Mouse (Mus musculus) kidney, postnatal 14 days (tissue): ENCODE measurements around the gene Exosc5.

Experiments used
- DNase-seq: peaks from one replicate; pipeline ENCODE4 v3.0.0; 2022; ENCODE audit warnings: mixed read lengths

The Exosc5 gene

DNA sequence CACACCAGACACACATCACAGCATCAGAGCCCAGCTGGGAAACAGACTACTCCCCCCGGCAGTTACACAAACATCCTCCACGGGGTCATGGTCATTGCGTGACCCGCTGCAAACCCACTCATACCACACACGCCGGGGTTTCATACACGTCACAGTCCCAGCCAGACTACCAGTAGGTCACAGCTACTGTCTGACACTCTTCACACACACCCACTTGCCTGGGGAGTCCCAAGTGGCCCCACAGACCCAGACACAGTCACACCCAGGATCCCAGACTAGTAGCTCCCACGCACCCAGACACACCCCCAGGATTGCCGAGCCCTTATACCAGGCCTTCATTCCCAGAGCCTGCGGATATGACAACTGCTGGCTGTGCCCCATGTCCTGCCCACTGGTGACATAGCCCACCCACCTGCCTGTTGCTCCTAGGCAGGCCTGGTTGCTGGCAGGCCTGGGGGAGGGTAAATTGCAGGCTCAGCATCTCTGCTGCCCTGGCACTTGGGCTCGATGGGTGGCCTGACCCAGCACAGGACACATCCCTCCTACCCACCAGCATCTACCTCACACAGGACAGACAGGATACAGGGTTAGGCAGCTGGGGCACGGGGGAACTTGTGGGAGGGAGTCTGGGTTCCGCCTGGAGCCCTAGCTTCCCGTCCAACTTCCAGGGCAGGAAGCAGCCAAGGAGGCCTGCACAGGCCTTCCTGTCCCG lies 48.8 kb downstream of the Exosc5 start:
- DNase-seq: peak; percentile 75

- DNase-seq: peak; percentile 26
These were observed 51.0 kb downstream of the Exosc5 start for GRCm38 (mm10) chr7:25709961-25710360.

DNA sequence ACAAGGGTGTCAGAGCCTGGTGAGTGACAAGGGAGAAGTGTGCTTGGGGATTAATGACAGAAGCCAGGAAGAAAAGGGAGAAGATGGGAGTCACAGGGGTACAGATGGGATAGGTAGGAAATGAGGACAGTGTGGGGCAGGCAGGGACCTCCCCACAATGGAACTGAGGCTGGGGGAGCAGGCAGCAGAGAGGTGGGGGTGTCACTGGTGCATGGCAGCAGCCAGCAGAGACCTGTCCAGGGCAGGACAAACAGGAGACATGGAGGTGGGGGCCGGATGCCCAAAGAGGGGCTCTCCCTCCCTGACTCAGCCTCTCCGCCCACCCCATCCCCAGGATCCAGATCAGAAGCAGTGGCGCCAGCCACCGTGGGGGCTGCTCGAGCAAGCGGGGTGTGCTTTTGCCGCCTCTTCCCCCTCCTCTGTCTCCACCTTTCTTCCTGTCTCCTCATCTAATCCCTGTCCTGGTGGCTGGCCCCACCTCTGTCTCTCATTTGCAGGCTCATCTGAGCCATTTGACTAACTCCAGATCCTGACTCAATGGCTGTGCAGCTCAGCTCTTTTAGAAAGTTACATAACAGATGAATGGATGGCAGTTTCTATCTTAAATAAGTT lies 51.7 kb downstream of the Exosc5 start:
- peak; percentile 37 for DNase-seq

GRCm38 (mm10) chr7:25711165-25711564 lies 52.2 kb downstream of the Exosc5 start:
- DNase-seq: no peak

- DNase-seq: no peak
These were observed 52.8 kb downstream of the Exosc5 start for GRCm38 (mm10) chr7:25711731-25712197.

- DNase-seq: no peak
These were observed 53.8 kb downstream of the Exosc5 start for GRCm38 (mm10) chr7:25712801-25713200.

GRCm38 (mm10) chr7:25714581-25714980 lies 55.6 kb downstream of the Exosc5 start:
- DNase-seq: no peak

DNA sequence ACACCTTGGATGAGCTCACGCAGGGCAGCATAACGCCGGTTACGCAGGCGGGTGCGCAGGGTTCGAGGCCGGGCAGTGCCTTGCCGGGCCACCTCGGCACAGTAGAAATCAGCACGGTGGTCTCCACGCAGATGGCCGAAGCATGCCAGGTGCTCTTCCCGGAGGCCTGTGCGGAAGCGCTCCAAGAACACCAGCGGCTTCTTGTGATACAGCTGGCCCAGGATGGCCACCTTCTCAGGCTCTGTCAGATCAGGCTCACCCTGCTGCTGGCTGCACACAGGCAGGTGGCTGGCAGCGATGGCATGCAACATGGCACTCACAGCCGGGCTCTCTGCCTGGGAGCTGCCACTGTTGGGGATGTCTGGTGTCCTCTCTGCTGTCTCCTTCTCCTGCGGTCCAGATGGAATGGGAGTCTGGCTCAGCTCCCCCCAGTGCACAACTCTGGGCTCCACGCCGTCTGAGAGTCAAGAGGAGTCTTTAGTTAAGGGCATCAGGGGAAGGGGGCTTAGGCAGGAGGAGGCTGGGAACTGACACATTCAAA lies 56.8 kb downstream of the Exosc5 start:
- DNase-seq: no peak

GRCm38 (mm10) chr7:25717478-25717877 lies 58.5 kb downstream of the Exosc5 start:
- no peak for DNase-seq

DNA sequence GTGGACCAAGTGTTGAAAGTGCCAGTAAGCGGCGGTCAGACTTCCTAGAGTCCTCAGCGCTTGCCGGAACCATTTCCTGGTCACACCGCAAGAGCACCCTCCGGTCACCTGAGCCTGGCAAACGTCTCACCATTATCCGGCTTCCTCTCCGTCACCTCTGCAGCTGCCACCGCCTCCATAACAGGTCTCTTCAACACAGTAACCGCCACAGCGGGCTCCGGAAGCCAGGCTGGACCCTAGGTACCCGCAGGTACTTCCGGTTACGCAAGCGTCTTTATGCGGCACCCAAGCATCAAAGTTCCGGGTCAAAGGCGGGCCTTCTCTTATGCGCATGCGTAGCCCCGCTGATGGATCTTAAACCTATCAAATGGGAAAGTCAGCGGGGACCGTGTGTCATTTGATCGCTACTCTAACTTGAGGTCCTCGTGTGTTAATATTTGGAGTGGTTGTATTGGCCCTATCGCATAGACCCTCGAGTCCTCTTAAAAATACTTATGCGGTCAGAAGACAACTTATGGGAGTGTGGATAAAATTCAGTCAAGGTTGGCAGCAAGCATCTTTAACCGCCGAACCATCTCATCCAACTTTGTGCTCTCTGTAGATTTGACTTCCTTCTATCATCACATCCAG lies 59.9 kb downstream of the Exosc5 start, which contains the start of gene Ccdc97:
Gene Ccdc97, minus strand, starts transcription at position 301 of the 630 bp plus-strand sequence.
- DNase-seq: peak; percentile 96

DNA sequence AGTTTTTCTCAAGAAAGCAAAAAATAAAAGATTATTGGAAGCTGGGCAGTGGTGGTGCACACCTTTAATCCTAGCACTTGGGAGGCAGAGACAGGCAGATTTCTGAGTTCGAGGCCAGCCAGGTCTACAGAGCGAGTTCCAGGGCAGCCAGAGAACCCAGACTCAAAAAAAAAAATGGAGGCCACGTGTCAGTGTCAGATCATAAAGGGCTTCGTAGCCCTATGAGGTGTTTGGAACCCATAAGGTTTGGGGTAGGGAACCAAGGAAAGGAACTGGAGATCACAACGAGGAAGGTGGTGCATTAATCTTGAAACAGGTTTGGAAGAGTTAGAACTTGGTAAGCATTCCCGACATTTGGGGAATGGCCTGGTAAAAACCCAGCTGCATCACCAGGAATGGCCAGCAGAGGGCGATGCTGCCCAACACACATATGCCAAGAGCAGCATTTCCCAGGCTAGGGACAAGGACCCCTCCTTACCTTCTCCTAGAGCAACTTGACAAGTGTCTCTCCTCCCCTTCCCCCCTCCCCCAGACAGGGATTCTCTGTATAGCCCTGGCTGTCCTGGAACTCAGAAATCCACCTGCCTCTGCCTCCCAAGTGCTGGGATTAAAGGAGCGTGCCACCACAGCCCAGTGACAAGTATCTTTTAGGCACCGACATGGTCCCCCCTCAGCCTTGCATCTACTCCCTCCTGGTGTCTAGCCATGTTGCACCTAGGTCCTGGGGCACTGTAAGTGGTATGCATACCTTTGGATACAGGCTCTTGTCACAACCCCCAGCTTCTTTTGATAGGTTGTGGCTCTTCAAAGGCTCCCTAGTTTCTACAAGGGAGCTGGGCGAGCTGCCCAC lies 61.0 kb downstream of the Exosc5 start:
- DNase-seq: peak; percentile 84

DNA sequence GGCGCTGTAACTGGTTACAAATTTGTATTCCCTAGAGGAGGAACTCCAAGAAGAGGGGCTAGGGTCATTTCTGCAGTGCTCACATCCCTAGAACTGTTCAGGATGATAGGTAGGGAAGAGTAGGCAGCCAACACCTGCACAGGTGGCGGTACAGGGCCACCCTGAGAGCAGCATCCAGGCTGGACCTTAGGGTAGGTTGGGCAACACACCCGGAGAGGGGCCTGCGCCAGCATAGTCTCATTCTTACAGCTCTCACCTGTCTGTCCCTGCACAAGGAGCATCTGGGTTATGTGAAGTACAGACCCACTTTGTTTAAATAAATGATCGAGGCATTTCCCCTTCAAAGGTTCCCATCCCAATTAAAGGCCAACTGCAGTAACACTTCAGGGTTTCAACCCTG lies 61.8 kb downstream of the Exosc5 start:
- DNase-seq: no peak
